Mouse (Mus musculus): ENCODE data around the gene Egfl8. TPM values are rescaled to one million over a fixed set of nuclear protein-coding genes. Genes with fewer than 3 reads are reported as not detected.

Gene Egfl8
- polyA plus RNA-seq, 1 experiment from 2014 or later = 5.2 TPM

DNA sequence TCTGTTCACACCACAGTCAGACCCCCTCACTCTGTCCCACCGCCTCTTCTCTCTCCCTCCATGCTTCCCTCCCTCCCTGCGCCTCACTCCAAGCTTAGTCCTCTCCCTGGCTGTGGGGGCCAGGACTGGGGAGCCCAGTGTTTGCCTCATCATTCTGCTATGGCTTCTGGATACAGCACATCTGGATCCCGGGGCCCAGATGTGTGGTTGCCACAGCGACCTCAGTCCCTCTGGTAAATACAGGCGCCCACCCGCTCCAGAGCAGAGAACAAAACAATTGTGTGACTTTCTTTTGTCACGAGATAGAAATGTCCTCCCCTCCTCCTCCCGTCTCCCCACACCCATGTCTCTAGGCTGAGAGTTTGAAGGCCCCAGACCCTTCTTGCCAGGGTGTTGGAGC, 40.9 kb upstream of the Egfl8 start:
- Histone ChIP-seq H3K27ac (ENCODE audit: low read length) (no peak overlapping the region), H3K4me1 (ENCODE audit: insufficient read depth, low read depth, low read length) (peaks cover 17% of the 10 kb centered on the region)
- DNase-seq (ENCODE audit: low spot score) = no peak

DNA sequence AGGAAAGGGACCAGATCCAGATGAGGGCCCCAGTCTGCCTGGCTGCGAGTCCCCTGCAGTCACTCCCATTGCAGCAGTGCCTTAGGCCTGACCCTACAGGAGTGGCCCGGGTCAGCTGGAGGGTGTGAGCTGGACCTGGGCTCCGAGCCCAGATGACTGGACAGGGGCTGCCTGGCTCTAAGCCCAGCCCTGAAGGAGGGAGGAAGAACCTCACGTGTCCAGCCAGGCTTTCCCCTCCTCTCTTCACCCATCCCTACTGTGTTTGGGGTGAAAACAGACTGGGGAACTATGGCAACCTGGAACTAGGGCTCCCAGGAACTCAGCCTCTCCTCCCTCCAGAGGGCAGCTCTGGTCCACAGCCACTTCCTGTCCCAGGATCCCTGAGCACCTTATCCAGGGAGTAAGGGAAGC, 39.8 kb upstream of the Egfl8 start:
- Histone ChIP-seq H3K9me3 (ENCODE audit: low read length) (no peaks in the 10 kb centered on the region), H3K9ac (replicated peaks; ENCODE audit: low read depth) (0 out of 2 replicates have a peak overlapping the region, but pooled peaks have one; percentile 8), H3K4me2 (replicated peaks; ENCODE audit: low read depth, low read length) (no peak overlapping the region), H3K36me3 (ENCODE audit: insufficient read depth, low read length) (0 out of 2 replicates have a peak, but pooled peaks cover 7% of the 10 kb centered on the region), H3K4me1 (ENCODE audit: insufficient read depth, low read depth, low read length) (peaks cover 8% of the 10 kb centered on the region), H3K27me3 (replicated peaks; ENCODE audit: insufficient read depth, low read length) (peaks cover 3% of the 10 kb centered on the region; the same call in 1 of the 2 replicates), H3K4me3 (ENCODE audit: low read depth, low read length) (no peak overlapping the region), H3K27ac (ENCODE audit: low read length) (peak overlapping the region; percentile 81)
- DNase-seq (ENCODE audit: low spot score) (peak; percentile 96), ATAC-seq (peak; percentile 91)
- peak; percentile 66 for TF ChIP-seq CTCF (IDR thresholded peaks at IDR 0.05)
- peak; percentile 69 for TF ChIP-seq EP300 (IDR thresholded peaks at IDR 0.05)
- 24% methylated on average over 4 of the region's 4 CpGs for WGBS

More for the DNA sequence above, 40.9 kb upstream of the Egfl8 start:
- H3K36me3 ChIP-seq (ENCODE audit: insufficient read depth, low read length) = 0 out of 2 replicates have a peak, but pooled peaks cover 7% of the 10 kb centered on the region
- no peak for ATAC-seq
- no peak overlapping the region for H3K9ac ChIP-seq (replicated peaks; ENCODE audit: low read depth)
- H3K27me3 ChIP-seq (replicated peaks; ENCODE audit: insufficient read depth, low read length) = peaks cover 7% of the 10 kb centered on the region; the same call in 1 of the 2 replicates
- no peak for TF ChIP-seq EP300 (IDR thresholded peaks at IDR 0.05)
- TF ChIP-seq CTCF (IDR thresholded peaks at IDR 0.05) = no peak
- H3K4me2 ChIP-seq (replicated peaks; ENCODE audit: low read depth, low read length) = no peak overlapping the region
- H3K4me3 ChIP-seq (ENCODE audit: low read depth, low read length) = no peak overlapping the region
- 55% methylated on average over 8 of the region's 8 CpGs for WGBS
- H3K9me3 ChIP-seq (ENCODE audit: low read length) = no peaks in the 10 kb centered on the region

GRCm38 (mm10) chr17:34655160-34655559, 39.4 kb upstream of the Egfl8 start:
- no peak overlapping the region for H3K4me2 ChIP-seq (replicated peaks; ENCODE audit: low read depth, low read length)
- peak; percentile 75 for DNase-seq (ENCODE audit: low spot score)
- H3K27ac ChIP-seq (ENCODE audit: low read length) = peak overlapping the region; percentile 81
- 0 out of 2 replicates have a peak overlapping the region, but pooled peaks have one; percentile 8 for H3K9ac ChIP-seq (replicated peaks; ENCODE audit: low read depth)
- no peaks in the 10 kb centered on the region for H3K9me3 ChIP-seq (ENCODE audit: low read length)
- 31% methylated on average over 7 of the region's 7 CpGs for WGBS
- H3K27me3 ChIP-seq (replicated peaks; ENCODE audit: insufficient read depth, low read length) = 0 out of 2 replicates have a peak, but pooled peaks cover 3% of the 10 kb centered on the region
- peaks cover 5% of the 10 kb centered on the region for H3K4me1 ChIP-seq (ENCODE audit: insufficient read depth, low read depth, low read length)
- TF ChIP-seq EP300 (IDR thresholded peaks at IDR 0.05) (peak; percentile 80; the same call in 1 of the 2 replicates), CTCF (IDR thresholded peaks at IDR 0.05) (no peak)
- no peak overlapping the region for H3K4me3 ChIP-seq (ENCODE audit: low read depth, low read length)
- peak; percentile 68 for ATAC-seq
- 0 out of 2 replicates have a peak, but pooled peaks cover 7% of the 10 kb centered on the region for H3K36me3 ChIP-seq (ENCODE audit: insufficient read depth, low read length)

DNA sequence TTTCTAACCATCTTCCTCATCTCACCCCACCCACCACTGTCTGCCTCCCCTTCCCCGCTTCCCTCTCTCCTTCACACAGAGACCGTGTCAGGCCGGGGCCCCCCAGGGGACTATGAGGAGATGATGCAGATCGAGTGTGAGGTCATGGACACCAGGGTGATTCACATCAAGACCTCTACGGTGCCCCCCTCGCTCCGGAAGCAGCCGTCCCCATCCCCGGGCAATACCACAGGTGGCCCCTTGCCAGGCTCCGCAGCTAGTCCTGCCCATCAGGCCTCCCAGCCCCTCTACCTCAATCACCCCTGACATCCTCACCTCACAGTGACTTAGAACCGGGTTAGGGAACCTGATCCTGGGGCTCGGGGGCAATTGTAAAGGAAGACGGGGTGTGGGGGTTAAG, 38.6 kb upstream of the Egfl8 start:
- ATAC-seq (no peak), DNase-seq (ENCODE audit: low spot score) (no peak)
- Histone ChIP-seq H3K36me3 (ENCODE audit: insufficient read depth, low read length) (0 out of 2 replicates have a peak, but pooled peaks cover 7% of the 10 kb centered on the region), H3K4me3 (ENCODE audit: low read depth, low read length) (no peak overlapping the region), H3K9me3 (ENCODE audit: low read length) (no peaks in the 10 kb centered on the region), H3K27me3 (replicated peaks; ENCODE audit: insufficient read depth, low read length) (0 out of 2 replicates have a peak, but pooled peaks cover under 1% of the 10 kb centered on the region), H3K4me2 (replicated peaks; ENCODE audit: low read depth, low read length) (no peak overlapping the region), H3K27ac (ENCODE audit: low read length) (peak overlapping the region; percentile 81), H3K4me1 (ENCODE audit: insufficient read depth, low read depth, low read length) (peaks cover 5% of the 10 kb centered on the region), H3K9ac (replicated peaks; ENCODE audit: low read depth) (no peak overlapping the region)
- TF ChIP-seq EP300 (IDR thresholded peaks at IDR 0.05) (no peak), CTCF (IDR thresholded peaks at IDR 0.05) (no peak)
- WGBS = 89% methylated on average over 13 of the region's 13 CpGs

GRCm38 (mm10) chr17:34653746-34654285, 38.0 kb upstream of the Egfl8 start:
- Histone ChIP-seq H3K36me3 (ENCODE audit: insufficient read depth, low read length) (0 out of 2 replicates have a peak, but pooled peaks cover 7% of the 10 kb centered on the region), H3K4me1 (ENCODE audit: insufficient read depth, low read depth, low read length) (peaks cover 5% of the 10 kb centered on the region), H3K4me3 (ENCODE audit: low read depth, low read length) (no peak overlapping the region), H3K27ac (ENCODE audit: low read length) (no peak overlapping the region), H3K27me3 (replicated peaks; ENCODE audit: insufficient read depth, low read length) (no peaks in the 10 kb centered on the region), H3K9ac (replicated peaks; ENCODE audit: low read depth) (no peak overlapping the region), H3K9me3 (ENCODE audit: low read length) (no peaks in the 10 kb centered on the region), H3K4me2 (replicated peaks; ENCODE audit: low read depth, low read length) (no peak overlapping the region)
- WGBS = 64% methylated on average over 9 of the region's 9 CpGs
- ATAC-seq = no peak
- peak; percentile 83 for DNase-seq (ENCODE audit: low spot score)
- no peak for TF ChIP-seq EP300 (IDR thresholded peaks at IDR 0.05)
- TF ChIP-seq CTCF (IDR thresholded peaks at IDR 0.05) = peak; percentile 88

GRCm38 (mm10) chr17:34652985-34653384, 37.2 kb upstream of the Egfl8 start:
- TF ChIP-seq EP300 (IDR thresholded peaks at IDR 0.05) (no peak), CTCF (IDR thresholded peaks at IDR 0.05) (no peak)
- WGBS = 88% methylated on average over 8 of the region's 8 CpGs
- ATAC-seq = no peak

More at GRCm38 (mm10) chr17:34652985-34653384, 37.2 kb upstream of the Egfl8 start:
- no peak overlapping the region for H3K9ac ChIP-seq (replicated peaks; ENCODE audit: low read depth)
- no peaks in the 10 kb centered on the region for H3K27me3 ChIP-seq (replicated peaks; ENCODE audit: insufficient read depth, low read length)
- no peak overlapping the region for H3K4me2 ChIP-seq (replicated peaks; ENCODE audit: low read depth, low read length)
- peaks cover 6% of the 10 kb centered on the region for H3K4me1 ChIP-seq (ENCODE audit: insufficient read depth, low read depth, low read length)
- no peaks in the 10 kb centered on the region for H3K9me3 ChIP-seq (ENCODE audit: low read length)
- no peak for DNase-seq (ENCODE audit: low spot score)
- no peak overlapping the region for H3K4me3 ChIP-seq (ENCODE audit: low read depth, low read length)
- H3K27ac ChIP-seq (ENCODE audit: low read length) = no peak overlapping the region
- H3K36me3 ChIP-seq (ENCODE audit: insufficient read depth, low read length) = 0 out of 2 replicates have a peak, but pooled peaks cover 7% of the 10 kb centered on the region
